Mouse (Mus musculus) heart, embryonic 12.5 days (tissue): ENCODE data around the gene Malsu1. TPM values are rescaled to one million over a fixed set of nuclear protein-coding genes. Genes with fewer than 3 reads are reported as not detected.
A peak's percentile ranks its signal among the peaks of the same experiment; 100 is the strongest.

Experiments
- ATAC-seq: fragments of 200-750 bp; cut with Nextera tagmentation; 2 replicates; pipeline ENCODE4 v1.8.0; 2017; ENCODE audit warnings: moderate TSS enrichment, moderate library complexity; ENCODE audit not compliant: insufficient number of reproducible peaks, low FRiP score
- H3K27ac ChIP-seq: fragments of 300-500 bp; sonication (generic); 2 replicates; pipeline ENCODE4 v1.5.1; 2016; ENCODE audit warnings: mild to moderate bottlenecking, moderate library complexity; ENCODE audit not compliant: poor library complexity, severe bottlenecking
- H3K27me3 ChIP-seq: fragments of 300-500 bp; sonication (generic); replicated peaks from 2 replicates; pipeline ENCODE4 v1.6.1; 2016; ENCODE audit warnings: mild to moderate bottlenecking, moderate library complexity
- H3K36me3 ChIP-seq: fragments of 300-500 bp; sonication (generic); 2 replicates; pipeline ENCODE4 v1.6.1; 2016; ENCODE audit warnings: mild to moderate bottlenecking, moderate library complexity
- H3K4me1 ChIP-seq: fragments of 300-500 bp; sonication (generic); replicated peaks from 2 replicates; pipeline ENCODE4 v1.6.1; 2016; ENCODE audit warnings: mild to moderate bottlenecking
- H3K4me2 ChIP-seq: fragments of 300-500 bp; sonication (generic); 2 replicates; pipeline ENCODE4 v1.6.1; 2016; ENCODE audit warnings: mild to moderate bottlenecking, moderate library complexity
- H3K4me3 ChIP-seq: fragments of 300-500 bp; sonication (generic); 2 replicates; pipeline ENCODE4 v1.5.1; 2016; ENCODE audit warnings: mild to moderate bottlenecking
- H3K9ac ChIP-seq: fragments of 300-500 bp; sonication (generic); 2 replicates; pipeline ENCODE4 v1.6.1; 2016; ENCODE audit warnings: mild to moderate bottlenecking, moderate library complexity
- H3K9me3 ChIP-seq: fragments of 300-500 bp; sonication (generic); replicated peaks from 2 replicates; pipeline ENCODE4 v1.6.1; 2016; ENCODE audit warnings: mild to moderate bottlenecking, moderate library complexity
- WGBS: fragments of 180-500 bp; shearing (Covaris S2); methylation state at CpG from one replicate; pipeline ENCODE4 v1.1.7; 2016; 5-methylcytosine and 5-hydroxymethylcytosine counted together
- polyA plus RNA-seq: library from polyadenylated mRNA; unstranded; fragments of >200 nt; fragmentation: Nextera tagmentation; extraction: Ambion mirVana; gene quantifications from 2 replicates; pipeline ENCODE4 v1.2.1, GENCODE M21; 2016

Malsu1 gene
- polyA plus RNA-seq, 1 experiment from 2014 or later = 67.0 TPM

DNA sequence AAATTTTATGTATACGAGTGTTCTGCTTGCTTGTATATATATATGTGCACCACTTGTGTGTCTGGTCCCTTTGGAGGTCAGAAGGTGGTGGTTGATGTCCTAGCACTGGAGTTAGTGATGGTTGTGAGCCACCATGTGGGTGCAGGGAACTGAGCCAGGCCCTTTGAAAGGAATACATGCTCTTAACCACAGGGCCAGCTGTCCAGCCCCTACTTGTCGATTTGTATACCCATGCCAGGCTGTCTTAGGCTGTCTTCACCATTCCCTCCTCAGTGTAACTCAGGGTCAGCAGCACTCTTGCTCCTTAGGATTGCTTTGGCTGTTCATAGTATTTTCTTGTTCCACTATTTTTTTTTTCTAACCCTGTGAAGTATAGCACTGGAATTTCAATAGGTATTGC, 4.3 kb downstream of the Malsu1 start:
- Histone ChIP-seq H3K4me3 (no peak overlapping the region), H3K9ac (no peak overlapping the region), H3K36me3 (peaks cover 6% of the 10 kb centered on the region; the same call in 1 of the 2 replicates), H3K27me3 (no peaks in the 10 kb centered on the region), H3K4me1 (peaks cover 13% of the 10 kb centered on the region), H3K4me2 (no peak overlapping the region), H3K27ac (no peak overlapping the region), H3K9me3 (no peaks in the 10 kb centered on the region)
- WGBS = 85% methylated on average over 2 of the region's 2 CpGs
- no peak for ATAC-seq

GRCm38 (mm10) chr6:49079313-49079712, 5.7 kb downstream of the Malsu1 start:
- H3K27me3 ChIP-seq = no peaks in the 10 kb centered on the region
- no peak overlapping the region for H3K4me2 ChIP-seq
- H3K4me1 ChIP-seq = peaks cover 12% of the 10 kb centered on the region
- H3K27ac ChIP-seq = no peak overlapping the region
- H3K4me3 ChIP-seq = no peak overlapping the region
- H3K9me3 ChIP-seq = no peaks in the 10 kb centered on the region
- ATAC-seq = no peak
- WGBS = 83% methylated on average over 1 of the region's 1 CpGs
- peaks cover 19% of the 10 kb centered on the region for H3K36me3 ChIP-seq
- no peak overlapping the region for H3K9ac ChIP-seq

- no peaks in the 10 kb centered on the region for H3K9me3 ChIP-seq
- no peak overlapping the region for H3K4me2 ChIP-seq
- H3K27ac ChIP-seq = no peak overlapping the region
- H3K36me3 ChIP-seq = peaks cover 48% of the 10 kb centered on the region
- no peaks in the 10 kb centered on the region for H3K27me3 ChIP-seq
- no peaks in the 10 kb centered on the region for H3K4me1 ChIP-seq
- H3K9ac ChIP-seq = no peak overlapping the region
- ATAC-seq = no peak
- H3K4me3 ChIP-seq = no peak overlapping the region
- 92% methylated on average over 4 of the region's 4 CpGs for WGBS
Measured at GRCm38 (mm10) chr6:49083008-49083407, 9.4 kb downstream of the Malsu1 start.

DNA sequence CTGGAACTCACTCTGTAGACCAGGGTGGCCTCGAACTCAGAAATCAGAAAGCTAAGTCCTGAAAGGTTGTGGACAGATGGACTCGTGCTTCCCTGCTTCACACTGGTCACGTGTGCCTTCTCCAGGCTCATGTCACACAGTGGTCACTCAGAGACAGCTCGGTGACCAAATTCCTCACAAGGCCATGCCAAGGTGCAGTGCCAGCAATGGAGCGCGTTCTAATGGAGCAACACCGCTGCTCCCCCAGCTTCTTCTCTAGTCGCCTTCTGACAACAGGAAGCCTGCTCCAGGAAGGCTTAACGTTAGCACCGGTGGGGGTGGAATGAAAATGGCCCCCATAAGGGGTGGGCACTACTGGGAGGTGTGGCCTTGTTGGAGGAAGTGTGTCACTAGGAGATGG, 21.4 kb downstream of the Malsu1 start:
- H3K9ac ChIP-seq = no peak overlapping the region
- H3K4me3 ChIP-seq = no peak overlapping the region
- H3K36me3 ChIP-seq = peaks cover 59% of the 10 kb centered on the region
- H3K4me2 ChIP-seq = no peak overlapping the region
- ATAC-seq = no peak
- 86% methylated on average over 10 of the region's 10 CpGs for WGBS
- H3K4me1 ChIP-seq = peaks cover 41% of the 10 kb centered on the region
- H3K27me3 ChIP-seq = no peaks in the 10 kb centered on the region
- H3K27ac ChIP-seq = no peak overlapping the region
- no peaks in the 10 kb centered on the region for H3K9me3 ChIP-seq

DNA sequence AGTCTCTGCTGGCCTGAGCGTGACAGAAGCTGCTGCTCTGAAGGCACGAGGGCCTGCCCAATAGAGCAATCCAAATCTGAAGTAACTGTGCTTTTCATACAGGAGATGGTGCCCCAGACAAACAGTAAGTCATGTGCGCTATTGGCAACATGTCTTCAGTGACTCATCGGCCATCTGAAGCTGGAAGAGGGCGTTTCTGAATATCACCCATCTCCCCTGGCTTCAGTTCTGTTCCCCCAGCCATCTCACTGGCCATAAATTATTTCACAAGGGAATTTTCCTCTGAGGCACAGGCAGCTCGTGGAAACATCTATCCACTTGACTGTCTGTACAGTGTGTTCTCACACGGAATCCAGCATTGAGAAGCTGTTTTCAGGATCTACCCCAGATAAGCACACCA, 22.8 kb downstream of the Malsu1 start:
- Histone ChIP-seq H3K4me1 (peaks cover 55% of the 10 kb centered on the region), H3K27me3 (no peaks in the 10 kb centered on the region), H3K27ac (peak overlapping the region; percentile 74), H3K4me3 (no peak overlapping the region), H3K9me3 (no peaks in the 10 kb centered on the region), H3K36me3 (peaks cover 45% of the 10 kb centered on the region), H3K4me2 (peak overlapping the region; percentile 39), H3K9ac (peak overlapping the region; percentile 36; the same call in 1 of the 2 replicates)
- 72% methylated on average over 7 of the region's 7 CpGs for WGBS
- ATAC-seq = no peak

GRCm38 (mm10) chr6:49096933-49097461, 23.4 kb downstream of the Malsu1 start:
- no peaks in the 10 kb centered on the region for H3K9me3 ChIP-seq
- H3K9ac ChIP-seq = peak overlapping the region; percentile 36; the same call in 1 of the 2 replicates
- H3K4me2 ChIP-seq = peak overlapping the region; percentile 39
- peak overlapping the region; percentile 74 for H3K27ac ChIP-seq
- peaks cover 40% of the 10 kb centered on the region for H3K36me3 ChIP-seq
- H3K4me3 ChIP-seq = no peak overlapping the region
- WGBS = 34% methylated on average over 13 of the region's 13 CpGs
- H3K27me3 ChIP-seq = no peaks in the 10 kb centered on the region
- peaks cover 57% of the 10 kb centered on the region for H3K4me1 ChIP-seq
- peak; percentile 76 for ATAC-seq

GRCm38 (mm10) chr6:49097596-49098110, 24.1 kb downstream of the Malsu1 start:
- 75% methylated on average over 5 of the region's 5 CpGs for WGBS
- H3K9ac ChIP-seq = no peak overlapping the region
- no peak overlapping the region; the same call in 1 of the 2 replicates for H3K4me2 ChIP-seq

GRCm38 (mm10) chr6:49099086-49099485, 25.5 kb downstream of the Malsu1 start:
- no peak overlapping the region for H3K4me3 ChIP-seq
- no peak for ATAC-seq
- H3K9ac ChIP-seq = no peak overlapping the region
- H3K27ac ChIP-seq = no peak overlapping the region
- peaks cover 57% of the 10 kb centered on the region for H3K4me1 ChIP-seq
- H3K36me3 ChIP-seq = peaks cover 40% of the 10 kb centered on the region
- no peak overlapping the region for H3K4me2 ChIP-seq
- 30% methylated on average over 1 of the region's 1 CpGs for WGBS
- H3K27me3 ChIP-seq = no peaks in the 10 kb centered on the region
- no peaks in the 10 kb centered on the region for H3K9me3 ChIP-seq

More at GRCm38 (mm10) chr6:49097596-49098110, 24.1 kb downstream of the Malsu1 start:
- Histone ChIP-seq H3K4me1 (peaks cover 57% of the 10 kb centered on the region), H3K36me3 (peaks cover 40% of the 10 kb centered on the region), H3K27me3 (no peaks in the 10 kb centered on the region), H3K9me3 (no peaks in the 10 kb centered on the region), H3K4me3 (no peak overlapping the region), H3K27ac (peak overlapping the region; percentile 74)
- ATAC-seq = no peak

GRCm38 (mm10) chr6:49106746-49107500, 33.3 kb downstream of the Malsu1 start:
- Histone ChIP-seq H3K4me2 (no peak overlapping the region), H3K9me3 (no peaks in the 10 kb centered on the region), H3K36me3 (peaks cover 66% of the 10 kb centered on the region), H3K9ac (no peak overlapping the region), H3K4me3 (no peak overlapping the region), H3K4me1 (peaks cover 19% of the 10 kb centered on the region), H3K27ac (no peak overlapping the region), H3K27me3 (no peaks in the 10 kb centered on the region)
- no peak for ATAC-seq
- WGBS = 89% methylated on average over 15 of the region's 15 CpGs

DNA sequence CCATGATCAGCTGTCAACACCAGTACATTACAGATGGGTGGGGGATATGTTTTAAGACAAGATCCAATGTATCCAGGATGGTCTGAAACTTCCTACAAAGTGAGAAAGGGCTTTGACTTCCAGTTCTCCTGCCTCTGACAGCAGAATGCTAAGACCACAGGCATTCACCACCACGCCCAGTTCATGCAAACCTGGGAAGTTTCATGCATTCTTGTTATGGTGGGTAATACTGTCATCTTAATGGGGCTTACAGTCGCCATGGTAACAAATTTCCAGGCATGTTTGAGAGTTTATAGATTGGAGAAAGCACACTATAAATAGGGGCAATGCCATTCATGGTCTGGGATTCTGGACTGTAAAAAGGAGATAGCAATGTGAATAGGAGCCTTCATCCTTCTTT, 35.6 kb downstream of the Malsu1 start:
- no peak overlapping the region for H3K4me2 ChIP-seq
- no peak overlapping the region for H3K4me3 ChIP-seq
- H3K4me1 ChIP-seq = peaks cover 19% of the 10 kb centered on the region
- WGBS = 86% methylated on average over 2 of the region's 2 CpGs
- no peak overlapping the region for H3K9ac ChIP-seq
- H3K9me3 ChIP-seq = no peaks in the 10 kb centered on the region
- no peaks in the 10 kb centered on the region for H3K27me3 ChIP-seq
- peaks cover 49% of the 10 kb centered on the region for H3K36me3 ChIP-seq
- no peak overlapping the region for H3K27ac ChIP-seq
- no peak for ATAC-seq

GRCm38 (mm10) chr6:49113895-49114294, 40.3 kb downstream of the Malsu1 start:
- Histone ChIP-seq H3K4me1 (peaks cover 27% of the 10 kb centered on the region), H3K36me3 (peaks cover 37% of the 10 kb centered on the region), H3K27ac (no peak overlapping the region), H3K4me3 (no peak overlapping the region), H3K4me2 (no peak overlapping the region), H3K9me3 (no peaks in the 10 kb centered on the region), H3K9ac (no peak overlapping the region), H3K27me3 (no peaks in the 10 kb centered on the region)
- 90% methylated on average over 7 of the region's 7 CpGs for WGBS
- no peak for ATAC-seq
